Mouse (Mus musculus) cerebellum, postnatal 4 days (tissue): ENCODE data around the gene Hist1h3d.
"Not testable (repeated sequence)": the region's sequence is repeated elsewhere in the genome, so short reads cannot be mapped to it uniquely, and the experiment has no call there.

Source experiments
- DNase-seq, 2 experiments: peaks; one replicate each; pipeline ENCODE4 v3.0.0; 2022; ENCODE audit warnings: low spot score in 2 of 2, mixed read lengths in 1 of 2

The Hist1h3d gene

DNA sequence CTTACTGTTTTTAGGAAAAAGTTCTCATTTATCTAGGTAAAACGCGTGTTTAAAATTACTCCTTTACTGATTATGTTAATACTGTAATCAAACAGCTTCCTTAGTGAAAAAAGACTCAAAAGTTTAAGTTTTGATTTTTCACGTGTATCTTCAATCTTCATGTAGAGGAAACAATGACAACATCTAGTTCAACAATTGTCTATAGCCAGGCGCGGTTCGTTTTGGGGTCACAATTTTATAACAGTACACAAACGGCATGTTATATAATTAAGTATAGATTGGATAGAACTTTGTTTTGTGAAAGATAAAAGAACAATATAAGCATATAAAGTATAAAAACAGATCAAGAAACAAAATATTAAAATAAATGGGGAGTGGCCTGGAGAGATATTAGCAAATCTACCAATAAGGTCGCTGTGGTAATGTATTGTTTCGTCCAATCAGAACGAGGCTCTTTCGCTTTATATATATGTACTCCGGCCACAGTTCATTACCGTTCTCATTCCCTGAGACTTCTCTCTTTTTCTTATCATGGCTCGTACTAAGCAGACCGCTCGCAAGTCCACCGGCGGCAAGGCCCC lies at the start of gene Hist1h3d:
Hist1h3d (plus strand) TSS at position 493 of the 581 bp plus-strand sequence.
- DNase-seq, result no peak

DNA sequence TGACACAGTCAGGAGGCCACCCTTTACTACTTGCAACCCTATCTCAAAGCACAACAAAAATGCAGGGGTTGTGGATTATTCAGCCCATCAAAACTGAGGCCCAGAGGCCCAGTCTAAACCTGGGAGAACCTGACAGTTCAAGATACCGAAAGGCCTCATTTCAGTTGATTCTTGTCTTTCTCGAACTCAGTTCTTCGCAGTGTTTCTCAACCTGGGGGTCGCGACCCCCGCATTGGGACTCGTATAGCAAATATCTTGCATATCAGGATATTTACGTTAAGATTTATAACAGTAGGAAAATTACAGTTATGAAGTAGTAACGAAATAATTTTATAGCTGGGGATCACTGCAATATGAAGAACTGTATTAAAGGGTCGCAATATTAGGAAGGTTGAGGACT lies 49.7 kb upstream of the Hist1h3d start:
- DNase-seq, result no peak

DNA sequence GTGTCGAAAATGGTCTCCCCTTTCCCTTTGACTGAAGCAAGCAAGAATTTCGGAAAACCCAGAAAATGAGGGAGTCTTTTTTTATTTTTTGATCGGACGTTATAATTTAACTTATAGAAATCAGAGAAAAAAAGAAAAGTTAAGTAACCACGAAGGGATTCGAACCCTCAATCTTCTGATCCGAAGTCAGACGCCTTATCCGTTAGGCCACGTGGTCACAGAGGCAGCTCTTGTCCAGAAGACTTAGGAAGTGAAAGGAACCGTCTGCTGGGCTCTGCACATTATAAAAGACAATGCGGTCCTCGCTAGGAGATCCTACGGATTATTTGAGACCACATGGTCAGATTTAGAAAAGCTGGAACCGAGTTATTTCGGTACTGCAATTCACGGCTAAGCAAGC lies 49.3 kb upstream of the Hist1h3d start:
- peak; percentile 89 to 96 for DNase-seq

DNA sequence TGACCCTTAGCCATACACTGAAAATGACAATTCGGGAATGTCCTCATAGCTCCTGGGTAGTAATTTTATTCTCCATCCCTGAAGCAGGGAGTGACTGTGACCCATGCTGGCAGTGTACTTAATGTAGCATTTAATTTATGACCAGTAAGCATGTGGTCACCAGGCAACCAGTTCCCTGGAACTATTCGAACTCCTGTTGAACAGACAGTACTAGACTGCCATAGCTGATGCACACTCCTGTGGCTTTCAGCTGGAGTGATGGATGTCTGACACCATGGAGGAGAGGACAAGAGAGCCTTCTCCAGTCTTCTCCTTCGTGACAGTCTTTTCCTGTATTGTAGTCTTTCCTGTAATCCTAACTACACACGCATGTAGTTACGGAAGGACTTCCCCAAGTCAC lies 46.6 kb upstream of the Hist1h3d start:
- no peak for DNase-seq

GRCm38 (mm10) chr13:23529480-23530165 lies 45.9 kb upstream of the Hist1h3d start:
- no peak for DNase-seq

DNA sequence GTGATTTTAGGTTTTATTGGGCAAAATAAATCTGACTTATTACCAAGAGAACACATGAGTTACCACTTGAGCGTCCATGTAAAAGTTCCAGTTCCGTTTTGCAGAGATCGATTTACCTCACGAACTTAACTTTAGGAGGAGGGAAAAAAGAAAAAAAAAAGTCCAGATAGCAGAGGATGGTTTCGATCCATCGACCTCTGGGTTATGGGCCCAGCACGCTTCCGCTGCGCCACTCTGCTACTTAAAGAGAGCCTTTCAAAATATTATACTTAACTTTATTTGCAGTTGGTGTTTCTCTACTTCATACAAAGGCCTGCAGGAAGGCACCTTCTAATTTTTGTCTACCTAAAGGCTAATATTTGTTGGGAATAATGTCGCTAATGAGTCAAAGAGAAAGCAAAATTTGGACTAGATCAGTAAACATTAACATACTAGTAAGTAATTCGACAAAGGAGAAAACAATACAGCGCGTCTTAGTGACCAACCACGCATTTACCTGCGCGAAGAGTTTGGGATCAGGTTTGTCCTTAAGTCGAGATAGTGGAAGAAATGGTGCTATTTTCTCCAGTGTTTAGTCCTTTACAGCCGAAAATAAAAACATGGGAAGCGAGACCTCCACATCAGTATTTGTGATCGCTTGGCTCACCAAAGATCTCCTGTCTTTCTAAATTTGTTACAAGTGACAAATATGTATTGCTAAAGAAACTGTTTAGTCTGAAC lies 45.2 kb upstream of the Hist1h3d start:
- peak in 1 of 2 experiments; percentile 60 for DNase-seq

GRCm38 (mm10) chr13:23530901-23531875 lies 44.4 kb upstream of the Hist1h3d start, which contains the start of gene Hist1h4h:
Gene Hist1h4h, plus strand, starts transcription at chr13:23531050.
- DNase-seq, result peak; percentile 87 to 96

DNA sequence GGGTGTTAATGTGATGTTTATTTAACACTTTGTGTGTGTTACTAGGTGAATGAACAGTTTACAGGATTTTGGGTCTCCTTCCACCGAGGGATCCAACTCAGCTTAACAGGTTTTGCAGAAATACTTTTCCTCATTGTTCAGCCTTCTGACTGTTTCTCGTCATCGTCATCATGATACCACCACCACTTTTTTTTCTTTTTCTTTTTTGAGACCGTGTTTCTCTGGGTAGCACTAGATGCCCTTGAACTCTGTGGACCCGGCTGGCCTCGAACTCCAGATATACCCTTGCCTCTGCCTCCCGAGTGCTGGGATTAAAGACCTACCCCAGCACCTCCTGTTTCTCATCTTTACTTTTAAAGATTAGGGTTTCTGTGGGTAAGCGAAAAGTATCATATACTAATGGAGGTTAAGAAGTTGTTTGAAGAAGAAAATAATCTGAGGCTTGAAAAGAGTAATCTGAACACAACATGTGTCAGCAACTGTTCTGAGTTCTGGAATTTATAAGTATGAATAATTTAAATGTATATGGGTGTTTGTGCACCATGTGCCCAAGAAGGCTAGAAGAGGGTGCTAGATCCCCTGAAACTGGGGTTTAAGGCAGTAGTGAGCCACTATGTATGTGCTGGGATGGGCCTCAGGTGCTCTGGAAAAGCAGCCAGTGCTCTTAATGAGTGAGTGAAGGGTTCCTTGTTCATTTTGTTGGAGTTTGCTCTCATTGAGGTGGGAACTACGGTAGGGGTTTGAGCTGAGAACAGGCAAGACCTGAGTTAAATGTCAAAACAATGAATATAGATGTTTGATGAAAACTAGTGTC lies 43.1 kb upstream of the Hist1h3d start:
- DNase-seq, result no peak

DNA sequence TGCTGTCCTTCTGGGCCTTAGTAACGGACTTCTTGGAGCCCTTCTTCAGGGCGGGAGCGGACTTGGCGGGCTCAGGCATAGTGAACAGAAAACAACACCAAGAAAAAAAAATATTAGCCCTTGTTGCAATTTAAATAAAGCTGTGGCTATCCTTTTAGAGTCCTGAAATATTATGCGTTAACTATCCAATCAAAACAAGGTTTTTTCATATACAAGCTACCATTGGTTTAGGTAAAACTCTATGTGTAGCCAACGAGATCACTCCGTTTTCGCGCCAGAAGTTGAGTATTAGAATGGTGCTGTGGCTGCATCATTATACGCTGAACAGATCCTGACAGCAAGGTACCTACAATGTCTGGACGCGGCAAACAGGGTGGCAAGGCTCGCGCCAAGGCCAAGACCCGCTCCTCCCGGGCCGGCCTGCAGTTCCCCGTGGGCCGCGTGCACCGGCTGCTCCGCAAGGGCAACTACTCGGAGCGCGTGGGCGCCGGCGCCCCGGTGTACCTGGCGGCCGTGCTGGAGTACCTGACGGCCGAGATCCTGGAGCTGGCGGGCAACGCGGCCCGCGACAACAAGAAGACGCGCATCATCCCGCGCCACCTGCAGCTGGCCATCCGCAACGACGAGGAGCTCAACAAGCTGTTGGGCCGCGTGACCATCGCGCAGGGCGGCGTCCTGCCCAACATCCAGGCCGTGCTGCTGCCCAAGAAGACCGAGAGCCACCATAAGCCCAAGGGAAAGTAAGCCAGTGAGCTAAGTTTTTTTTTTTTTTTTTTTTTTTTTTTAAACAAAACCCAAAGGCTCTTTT lies 41.8 kb upstream of the Hist1h3d start, which contains the start of gene Hist1h2af:
Hist1h2af (plus strand) TSS at position 347 of the 808 bp plus-strand sequence.
- DNase-seq, result peak in 1 of 2 experiments; percentile 59

DNA sequence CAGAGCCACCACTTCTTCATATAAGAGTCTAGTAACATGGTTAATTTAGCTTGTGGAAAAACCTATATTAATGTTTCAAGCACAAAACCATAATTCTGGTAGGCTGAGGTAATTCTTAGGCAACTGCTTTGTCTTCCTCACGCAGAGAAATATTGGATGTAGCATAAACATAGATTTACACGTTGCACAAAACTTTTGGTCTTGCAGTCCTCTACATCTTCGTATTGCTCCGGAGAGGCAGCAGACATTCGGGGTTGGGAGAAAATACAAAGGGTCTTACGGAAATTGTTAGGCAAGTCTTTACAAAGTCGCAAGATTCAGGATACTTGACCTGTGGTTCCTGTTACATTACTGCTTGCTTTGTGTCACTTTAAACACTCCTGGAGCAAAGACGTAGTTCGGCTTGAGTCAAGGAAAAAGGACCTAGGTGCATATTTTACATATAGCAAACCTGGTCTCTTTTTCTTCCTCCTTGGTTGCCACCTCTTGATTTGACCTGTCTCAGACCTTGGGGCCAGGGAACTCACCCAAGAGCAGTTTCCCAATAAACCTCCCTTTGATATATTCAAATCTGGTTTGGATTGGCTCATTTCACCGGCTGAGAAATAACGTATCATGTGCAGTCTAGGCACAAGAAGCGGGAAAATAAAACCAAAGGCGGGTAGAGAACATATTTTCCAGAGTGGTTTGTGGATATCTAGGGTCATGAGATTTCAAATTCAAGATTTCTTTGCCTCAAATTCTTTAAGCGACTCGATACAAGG lies 41.0 kb upstream of the Hist1h3d start:
- no peak for DNase-seq

GRCm38 (mm10) chr13:23535137-23536075 lies 40.2 kb upstream of the Hist1h3d start, which contains the start of gene Hist1h3g:
Gene Hist1h3g, plus strand, starts transcription at chr13:23535422.
- peak; percentile 72 to 84 for DNase-seq

DNA sequence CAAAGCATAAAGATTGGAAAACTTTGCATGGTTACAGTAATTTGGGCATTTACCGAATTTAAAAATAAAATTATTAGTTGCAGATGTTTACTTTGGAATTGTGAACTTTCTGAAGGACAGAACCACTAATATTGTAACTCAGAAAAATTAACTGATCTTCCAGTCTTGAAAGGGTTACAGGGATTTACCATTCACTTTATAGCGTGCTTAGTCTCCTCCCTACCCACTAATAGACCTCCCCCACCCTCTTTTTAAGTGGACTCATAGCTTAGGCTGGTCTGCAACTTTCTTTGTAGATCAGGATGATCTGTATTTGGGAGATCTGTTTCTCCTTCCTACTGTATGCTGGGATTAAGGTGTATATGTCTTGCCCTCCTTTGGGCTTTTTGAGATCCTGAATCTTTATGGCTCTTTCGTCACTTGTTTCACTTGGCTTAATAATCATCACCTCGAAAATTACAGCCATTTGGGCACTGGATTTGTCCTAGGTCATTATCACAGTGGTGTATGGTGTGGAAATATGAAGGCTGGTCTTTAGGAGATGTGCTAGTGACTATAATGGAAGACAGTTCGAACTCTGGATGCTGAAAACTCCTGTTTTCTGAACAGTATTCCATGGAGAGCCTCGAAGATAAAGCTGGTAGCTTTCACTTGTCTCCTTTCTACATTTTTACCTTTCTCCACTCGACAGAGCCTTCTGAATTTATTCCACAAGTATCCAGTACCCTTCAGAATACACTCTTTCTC lies 39.3 kb upstream of the Hist1h3d start:
- DNase-seq, result no peak

- DNase-seq, result no peak
These were observed 38.4 kb upstream of the Hist1h3d start for GRCm38 (mm10) chr13:23537006-23537710.

- no peak for DNase-seq
These were observed 37.3 kb upstream of the Hist1h3d start for GRCm38 (mm10) chr13:23538249-23538648.

DNA sequence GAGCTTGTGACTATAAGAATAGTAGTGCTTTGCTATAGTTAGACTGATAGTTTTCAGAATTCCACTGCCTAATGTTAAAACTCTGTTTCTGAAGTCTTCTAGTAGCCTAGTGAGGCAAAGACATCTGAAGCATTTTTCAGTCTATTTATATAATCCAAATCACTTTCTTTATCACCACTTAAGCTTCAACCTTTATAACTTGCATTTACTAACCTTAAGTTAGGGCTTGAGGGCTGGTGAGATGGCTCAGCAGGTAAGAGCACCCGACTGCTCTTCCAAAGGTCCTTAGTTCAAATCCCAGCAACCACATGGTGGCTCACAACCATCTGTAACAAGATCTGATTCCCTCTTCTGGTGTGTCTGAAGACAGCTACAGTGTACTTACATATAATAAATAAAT lies 35.7 kb upstream of the Hist1h3d start:
- not testable (repeated sequence) for DNase-seq

DNA sequence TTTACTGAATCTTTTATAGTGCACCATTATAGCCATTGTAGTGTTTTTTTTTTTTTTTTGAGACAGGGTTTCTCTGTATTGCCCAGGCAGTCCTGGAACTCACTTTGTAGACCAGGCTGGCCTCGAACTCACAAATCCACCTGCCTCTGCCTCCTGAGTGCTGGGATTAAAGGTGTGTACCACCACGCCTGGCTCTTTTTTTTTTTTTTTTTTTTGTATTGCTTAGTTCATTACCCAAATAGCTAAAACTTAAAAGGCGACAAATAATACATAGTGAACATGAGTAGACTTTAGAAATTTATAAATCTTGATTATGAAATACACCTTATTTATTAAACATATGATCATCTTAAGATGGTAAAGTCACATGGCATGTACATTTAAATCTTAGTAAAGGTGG lies 34.1 kb upstream of the Hist1h3d start:
- no peak for DNase-seq
